Mouse (Mus musculus) cerebellum, postnatal 10 days (tissue): ENCODE measurements around the gene Fbxw5.

Source experiments
- DNase-seq, 2 experiments: peaks; one replicate each; pipeline ENCODE4 v3.0.0; 2021; ENCODE audit warnings: mixed read lengths in 2 of 2

Gene Fbxw5

GRCm38 (mm10) chr2:25477967-25478675 is 22.4 kb upstream of the Fbxw5 start:
- peak; percentile 95 to 97 for DNase-seq

GRCm38 (mm10) chr2:25479551-25480311 is 20.8 kb upstream of the Fbxw5 start:
- no peak for DNase-seq

DNA sequence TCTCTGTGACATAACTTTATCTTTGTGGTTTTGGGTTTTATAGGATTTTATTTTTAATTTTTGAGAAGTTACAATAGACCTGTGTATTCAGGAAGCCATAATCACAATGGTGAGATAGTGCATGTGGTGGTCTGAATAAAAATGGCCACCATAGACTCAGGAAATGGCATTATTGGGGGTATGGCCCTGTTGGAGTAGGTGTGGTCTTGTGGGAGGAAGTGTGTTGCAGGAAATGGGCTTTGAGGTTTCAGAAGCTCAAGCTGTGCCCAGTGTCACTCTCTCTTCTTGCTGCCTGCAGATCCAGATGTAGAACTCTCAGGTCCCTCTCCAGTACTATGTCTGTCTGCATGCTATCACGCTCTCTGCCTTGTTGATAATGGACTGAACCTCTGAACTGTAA is 20.0 kb upstream of the Fbxw5 start:
- no peak for DNase-seq

DNA sequence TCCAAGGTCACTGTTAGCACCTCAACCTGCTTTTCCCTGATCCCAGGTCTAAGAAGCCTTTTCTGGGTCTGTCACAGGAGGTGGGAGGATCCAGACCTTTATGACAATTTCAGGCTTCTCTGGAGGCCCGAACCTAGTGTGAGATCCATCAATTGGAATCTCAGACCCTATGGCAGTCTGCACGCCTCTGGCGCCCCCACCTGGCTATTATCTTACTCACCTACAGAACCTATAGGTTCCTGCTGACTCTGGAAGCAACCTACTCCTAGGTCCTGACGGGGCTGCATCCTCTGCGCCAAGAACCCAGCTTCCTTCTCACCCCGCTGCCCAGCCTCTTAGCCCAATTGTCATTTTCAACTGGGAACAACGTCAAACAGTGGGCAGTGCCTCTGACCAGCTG is 17.6 kb upstream of the Fbxw5 start:
- DNase-seq: peak; percentile 68 to 74

- DNase-seq: peak; percentile 95
These were observed 15.5 kb upstream of the Fbxw5 start for GRCm38 (mm10) chr2:25484901-25485647.

DNA sequence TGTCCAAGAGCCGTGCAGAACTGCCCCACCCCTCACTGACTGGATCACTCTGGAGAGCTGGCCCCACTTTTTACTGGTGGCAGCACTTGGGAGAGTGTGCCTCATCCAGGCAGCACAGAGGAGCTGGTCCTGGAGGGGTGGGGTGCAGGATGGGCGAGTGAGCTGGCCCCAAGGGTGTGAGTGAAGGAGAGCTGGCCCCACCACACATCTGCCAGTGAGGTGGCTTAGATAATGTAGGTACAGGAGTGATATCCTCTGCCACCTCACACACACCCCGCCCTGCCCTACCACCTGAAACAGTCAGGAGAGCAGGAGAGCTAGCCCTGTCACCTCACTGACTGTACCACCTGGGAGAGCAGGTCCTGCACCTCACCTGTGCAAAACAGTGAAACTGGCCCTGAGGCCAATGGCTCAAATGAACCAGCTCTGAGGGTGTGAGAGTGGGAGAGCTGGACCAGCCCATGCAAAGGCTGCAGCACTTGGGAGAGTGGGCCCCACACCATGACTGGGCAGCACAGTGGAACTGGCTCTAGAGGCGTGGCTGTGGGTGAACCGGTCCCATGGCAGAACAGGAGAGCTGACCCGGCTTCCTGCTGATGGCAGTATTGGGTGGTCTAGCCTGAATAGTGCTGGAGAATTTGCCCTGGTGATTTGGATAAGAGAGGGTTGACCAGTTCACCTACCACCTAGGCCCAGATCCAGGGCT is 12.4 kb upstream of the Fbxw5 start:
- DNase-seq: no peak

DNA sequence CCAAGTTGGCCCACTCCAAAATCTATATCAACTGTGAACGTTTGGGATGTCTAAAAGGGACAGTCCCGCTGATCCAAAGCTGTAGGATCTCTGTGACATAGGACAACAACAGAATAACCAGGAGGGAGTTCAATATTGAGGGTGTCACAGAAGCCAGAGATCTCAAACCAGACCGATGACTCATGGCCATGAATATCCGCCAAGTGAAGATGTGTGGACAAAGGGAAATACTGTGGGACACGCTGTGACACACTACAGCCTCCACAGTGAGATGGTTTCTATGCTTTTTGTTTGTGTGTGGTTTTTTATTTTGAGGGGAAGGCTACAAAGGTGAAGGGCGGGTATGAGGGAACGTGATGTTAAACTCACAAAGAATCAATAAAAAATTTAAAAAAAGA is 11.9 kb upstream of the Fbxw5 start:
- no peak for DNase-seq

GRCm38 (mm10) chr2:25492988-25493387 is 7.6 kb upstream of the Fbxw5 start:
- DNase-seq: no peak

GRCm38 (mm10) chr2:25493476-25493961 is 7.0 kb upstream of the Fbxw5 start, which contains the start of gene Lcn12:
Gene Lcn12 (minus strand): TSS chr2:25493911.
- DNase-seq: peak; percentile 70 to 72

DNA sequence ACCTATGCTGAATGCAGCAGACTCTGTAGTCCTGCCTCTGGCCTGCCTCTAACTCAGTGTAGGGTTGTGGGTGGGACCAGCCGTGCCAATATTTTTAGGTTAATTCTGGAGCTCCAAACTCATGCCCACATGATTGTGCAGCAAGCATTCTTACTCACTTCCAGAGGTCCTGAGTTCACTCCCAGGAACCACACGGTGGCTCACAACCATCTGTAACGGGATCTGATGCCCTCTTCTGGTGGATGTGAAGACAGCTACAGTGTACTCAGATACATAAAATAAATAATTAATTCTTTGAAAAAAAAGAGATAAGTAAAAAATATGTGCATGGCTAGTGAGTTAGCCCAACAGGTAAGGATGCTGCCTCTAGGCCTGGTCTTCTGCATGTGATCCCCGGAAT is 4.1 kb upstream of the Fbxw5 start:
- DNase-seq: peak; percentile 50 to 68

GRCm38 (mm10) chr2:25497846-25498575 is 2.5 kb upstream of the Fbxw5 start:
- DNase-seq: peak in 1 of 2 experiments; percentile 37

- peak in 1 of 2 experiments; percentile 13 for DNase-seq
These were observed 1.7 kb upstream of the Fbxw5 start for GRCm38 (mm10) chr2:25498622-25499478.

- DNase-seq: no peak
These were observed 427 bp upstream of the Fbxw5 start for GRCm38 (mm10) chr2:25500071-25500575.

DNA sequence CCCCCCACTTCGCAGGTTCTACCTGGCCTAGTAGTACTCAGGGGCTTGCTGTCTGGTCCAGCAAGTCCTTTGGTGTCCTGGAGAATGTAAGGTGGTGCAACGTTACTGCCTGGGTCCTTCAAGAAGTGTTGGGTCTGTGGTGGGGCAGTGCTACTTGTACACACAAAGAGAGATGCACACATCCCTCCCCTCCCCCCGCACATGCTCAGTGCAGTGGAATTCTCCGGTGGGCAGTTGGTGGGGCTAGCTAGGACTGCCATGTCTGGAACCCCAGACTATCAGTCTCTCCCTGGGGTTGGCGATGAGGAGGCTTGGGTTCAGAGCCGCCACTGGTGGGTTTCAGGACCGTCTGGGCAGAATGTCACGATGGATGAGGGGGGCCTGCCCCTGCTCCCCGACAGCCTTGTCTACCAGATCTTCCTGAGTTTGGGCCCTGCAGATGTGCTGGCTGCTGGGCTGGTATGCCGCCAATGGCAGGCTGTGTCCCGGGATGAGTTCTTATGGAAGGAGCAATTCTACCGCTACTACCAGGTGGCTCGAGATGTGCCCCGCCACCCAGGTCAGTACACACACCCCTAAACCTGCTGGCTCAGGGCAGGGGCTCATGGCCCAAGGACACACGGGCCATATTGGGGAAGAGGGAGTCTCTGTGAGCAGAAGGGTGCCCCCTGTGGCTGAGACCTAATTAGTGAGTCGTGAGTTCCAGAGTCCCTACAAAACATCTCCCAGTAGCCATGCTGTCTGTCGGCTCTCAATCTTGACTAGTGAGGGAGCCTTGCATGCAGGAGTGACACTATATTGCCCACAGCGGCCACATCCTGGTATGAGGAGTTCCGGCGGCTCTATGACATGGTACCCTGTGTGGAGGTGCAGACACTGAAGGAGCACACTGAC is 1.3 kb downstream of the Fbxw5 start, which contains the start of gene C8g:
Gene C8g (minus strand): TSS at position 127 of the 894 bp plus-strand sequence.
- peak; percentile 54 to 60 for DNase-seq

DNA sequence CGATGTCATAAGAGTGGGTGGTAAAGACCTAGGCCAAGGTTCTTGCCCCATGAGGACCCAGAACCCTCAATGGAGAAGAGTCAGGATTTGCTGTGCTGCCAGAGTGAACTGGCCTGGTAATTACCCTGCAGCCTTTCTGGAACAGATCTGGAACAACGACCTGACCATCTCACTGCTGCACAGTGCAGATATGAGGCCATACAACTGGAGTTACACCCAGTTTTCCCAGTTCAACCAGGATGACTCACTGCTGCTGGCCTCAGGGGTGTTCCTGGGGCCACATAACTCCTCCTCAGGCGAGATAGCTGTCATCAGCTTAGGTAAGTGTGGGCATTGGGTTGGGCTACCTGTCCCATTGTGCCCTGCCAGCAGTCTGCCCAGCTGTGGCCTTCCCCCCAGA is 2.2 kb downstream of the Fbxw5 start:
- no peak for DNase-seq

DNA sequence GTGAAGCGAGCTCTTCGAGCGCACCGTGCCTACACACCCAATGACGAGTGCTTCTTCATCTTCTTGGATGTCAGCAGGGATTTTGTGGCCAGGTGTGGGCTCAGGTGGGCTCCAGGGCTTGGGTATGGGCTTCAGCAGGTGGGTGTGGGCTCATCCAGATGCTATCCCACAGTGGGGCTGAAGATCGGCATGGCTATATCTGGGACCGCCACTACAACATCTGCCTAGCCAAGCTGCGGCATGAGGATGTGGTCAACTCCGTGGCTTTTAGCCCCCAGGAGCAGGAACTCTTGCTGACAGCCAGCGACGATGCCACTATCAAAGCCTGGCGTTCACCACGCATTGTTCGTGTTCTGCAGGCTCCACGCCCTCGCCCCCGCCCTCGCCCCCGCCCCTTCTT is 4.0 kb downstream of the Fbxw5 start:
- no peak for DNase-seq

DNA sequence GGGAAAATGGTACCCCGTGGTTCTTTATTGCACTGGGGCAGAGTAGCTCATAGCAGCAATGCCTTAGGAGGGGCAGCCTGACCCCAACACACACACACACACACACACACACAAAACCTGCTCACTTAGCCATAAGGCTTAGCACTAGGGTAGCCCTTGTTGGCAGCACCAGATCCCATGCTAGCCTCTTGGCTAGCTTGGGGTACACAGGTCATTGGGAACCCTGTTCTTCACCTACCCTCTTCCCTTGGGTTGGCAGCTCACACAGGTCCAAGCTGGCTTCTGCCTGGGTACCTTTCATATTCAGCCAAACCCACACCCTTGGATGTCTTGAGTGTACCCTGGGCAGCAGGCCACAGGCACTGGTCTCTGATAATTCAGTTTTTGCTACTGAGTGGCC is 4.5 kb downstream of the Fbxw5 start:
- peak in 1 of 2 experiments; percentile 53 for DNase-seq

DNA sequence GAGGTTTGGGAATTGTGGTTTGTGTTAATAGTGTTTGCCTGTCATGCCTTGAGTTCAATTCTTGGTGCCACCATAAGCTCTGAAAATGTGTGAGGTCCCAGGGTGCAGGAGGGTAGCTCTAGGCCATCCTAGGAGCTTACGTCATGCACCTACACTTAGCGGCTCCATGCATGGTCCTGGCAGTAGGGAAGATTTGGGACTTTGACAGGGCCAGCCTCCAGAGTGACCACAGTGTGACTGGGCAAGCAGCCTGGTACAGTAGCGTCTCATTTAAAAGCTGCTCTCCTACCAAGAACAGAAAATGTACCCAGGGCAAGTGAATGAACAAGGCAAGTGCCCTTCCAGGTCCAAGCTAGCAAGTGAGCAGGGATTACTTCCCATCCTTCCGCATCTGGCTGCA is 5.3 kb downstream of the Fbxw5 start:
- DNase-seq: no peak

GRCm38 (mm10) chr2:25506964-25507363 is 6.4 kb downstream of the Fbxw5 start:
- peak in 1 of 2 experiments; percentile 40 for DNase-seq
